Mouse (Mus musculus) MEL (cell line): ENCODE measurements at regions not wholly inside any gene's neighbourhood (a gene's known extent, or its start where the extent isn't known, plus 50 kb on each side); places are given as distances from the start of the nearest gene placed in this dataset.

Source experiments
- DNase-seq: peaks from one replicate; pipeline ENCODE4 v3.0.0; 2011; ENCODE audit warnings: low read depth, low spot score
- H3K27ac ChIP-seq: 2 replicates; pipeline ENCODE4 v1.5.1; 2012; ENCODE audit warnings: low read depth, mild to moderate bottlenecking, control low read depth, low read length, moderate library complexity; ENCODE audit not compliant: control insufficient read depth
- H3K27me3 ChIP-seq, 2 experiments: fragments of 150-350 bp in 1 of 2; sonication (generic) in 1 of 2; 2 replicates each; pipeline ENCODE4 v1.6.1; 2012; ENCODE audit warnings: low read length in 2 of 2, mild to moderate bottlenecking in 2 of 2, improper control_type of control experiment in 1 of 2, moderate library complexity in 1 of 2; ENCODE audit not compliant: insufficient read depth in 2 of 2, control insufficient read depth in 1 of 2
- H3K36me3 ChIP-seq, 2 experiments: 2 replicates each; pipeline ENCODE4 v1.6.1; 2012 to 2014; ENCODE audit warnings: low read length in 2 of 2, improper control_type of control experiment in 1 of 2, inconsistent platforms in 1 of 2, mild to moderate bottlenecking in 1 of 2; ENCODE audit not compliant: insufficient read depth in 2 of 2, control insufficient read depth in 1 of 2
- H3K4me1 ChIP-seq, 2 experiments: fragments of 150-350 bp in 1 of 2; sonication (generic) in 1 of 2; 2 replicates each; pipeline ENCODE4 v1.6.1; 2012; ENCODE audit warnings: low read length in 2 of 2, improper control_type of control experiment in 1 of 2, mild to moderate bottlenecking in 1 of 2; ENCODE audit not compliant: insufficient read depth in 2 of 2, control insufficient read depth in 1 of 2
- H3K4me3 ChIP-seq, 2 experiments: fragments of 150-350 bp in 1 of 2; sonication (generic) in 1 of 2; 2 replicates each; pipeline ENCODE4 v1.5.1; 2012; ENCODE audit warnings: low read depth in 2 of 2, low read length in 2 of 2, mild to moderate bottlenecking in 2 of 2, moderate library complexity in 2 of 2, control low read depth in 1 of 2, improper control_type of control experiment in 1 of 2; ENCODE audit not compliant: control insufficient read depth in 1 of 2, insufficient read depth in 1 of 2
- H3K79me2 ChIP-seq: 2 replicates; pipeline ENCODE4 v1.6.1; 2012; ENCODE audit warnings: mild to moderate bottlenecking, low read length, moderate library complexity; ENCODE audit not compliant: control insufficient read depth, poor library complexity, insufficient read depth
- H3K9ac ChIP-seq: 2 replicates; pipeline ENCODE4 v1.6.1; 2012; ENCODE audit warnings: low read depth, mild to moderate bottlenecking, control low read depth, low read length, moderate library complexity; ENCODE audit not compliant: control insufficient read depth, poor library complexity, severe bottlenecking
- H3K9me3 ChIP-seq: fragments of 150-350 bp; sonication (generic); replicated peaks from 2 replicates; pipeline ENCODE4 v1.6.1; 2012; ENCODE audit warnings: mild to moderate bottlenecking, low read length, improper control_type of control experiment, moderate library complexity; ENCODE audit not compliant: insufficient read depth
- ETS1 ChIP-seq: IDR thresholded peaks from 2 replicates; pipeline ENCODE4 v1.6.1; 2012; ENCODE audit warnings: low read depth, mild to moderate bottlenecking, inconsistent platforms, low read length, improper control_type of control experiment, moderate library complexity

- H3K27me3 ChIP-seq: no peaks in the 10 kb centered on the region
- no peak overlapping the region for H3K4me3 ChIP-seq
- no peaks in the 10 kb centered on the region for H3K79me2 ChIP-seq
- no peaks in the 10 kb centered on the region for H3K9me3 ChIP-seq
- TF ChIP-seq ETS1: no peak
- H3K27ac ChIP-seq: no peak overlapping the region
- H3K4me1 ChIP-seq: no peaks in the 10 kb centered on the region
- H3K36me3 ChIP-seq: no peaks in the 10 kb centered on the region
- no peak overlapping the region for H3K9ac ChIP-seq
- no peak for DNase-seq
Observed at GRCm38 (mm10) chr3:134184042-134184441, 52.2 kb upstream of the Cxxc4 start.
